Mouse (Mus musculus): Measurements from ENCODE around the gene AY074887. TPM values are rescaled to one million over a fixed set of nuclear protein-coding genes. Genes with fewer than 3 reads are reported as not detected.
"Not testable (repeated sequence)": the region's sequence is repeated elsewhere in the genome, so short reads cannot be mapped to it uniquely, and the experiment has no call there.

The AY074887 gene
- polyA plus RNA-seq (2017; shearing (Covaris generic)): under 1 TPM in 2 of 3 experiments, not detected in 1; 0.50 to 0.81 TPM

GRCm38 (mm10) chr9:54950575-54951321 lies at the start of gene AY074887, which contains the start of gene Psma4:
TSS of gene AY074887 (minus strand) at chr9:54950998.
TSS of gene Psma4 (plus strand) at chr9:54950790.
- peak; percentile 99 for ATAC-seq

GRCm38 (mm10) chr9:54995645-54996044 lies 44.8 kb upstream of the AY074887 start:
- no peak for ATAC-seq

- ATAC-seq: no peak
Observed at GRCm38 (mm10) chr9:54994381-54994780, 43.6 kb upstream of the AY074887 start.

- no peak for ATAC-seq
Observed at GRCm38 (mm10) chr9:54990362-54990761, 39.6 kb upstream of the AY074887 start.

GRCm38 (mm10) chr9:54982401-54982800 lies 31.6 kb upstream of the AY074887 start:
- no peak for ATAC-seq

- ATAC-seq: no peak
Observed at GRCm38 (mm10) chr9:54981291-54982191, 30.7 kb upstream of the AY074887 start.

GRCm38 (mm10) chr9:54980674-54981073 lies 29.9 kb upstream of the AY074887 start, which contains the start of gene Chrna5:
TSS of gene Chrna5 (plus strand) at chr9:54980880.
- ATAC-seq: no peak

- no peak for ATAC-seq
Observed at GRCm38 (mm10) chr9:54969972-54970637, 19.3 kb upstream of the AY074887 start.

- no peak for ATAC-seq
Observed at GRCm38 (mm10) chr9:54963669-54964068, 12.9 kb upstream of the AY074887 start.

GRCm38 (mm10) chr9:54961059-54961458 lies 10.3 kb upstream of the AY074887 start:
- ATAC-seq: peak; percentile 81

GRCm38 (mm10) chr9:54950162-54950561 lies 636 bp downstream of the AY074887 start:
- not testable (repeated sequence) for ATAC-seq

- ATAC-seq: no peak
Observed at GRCm38 (mm10) chr9:54949465-54949864, 1.3 kb downstream of the AY074887 start.

GRCm38 (mm10) chr9:54946256-54946655 lies 4.5 kb downstream of the AY074887 start:
- ATAC-seq: no peak

- no peak for ATAC-seq
Observed at GRCm38 (mm10) chr9:54944467-54944866, 6.3 kb downstream of the AY074887 start.

GRCm38 (mm10) chr9:54942071-54942470 lies 8.7 kb downstream of the AY074887 start:
- no peak for ATAC-seq

GRCm38 (mm10) chr9:54932379-54932778 lies 18.4 kb downstream of the AY074887 start:
- no peak for ATAC-seq

GRCm38 (mm10) chr9:54931765-54932164 lies 19.0 kb downstream of the AY074887 start:
- no peak for ATAC-seq

- ATAC-seq: no peak
Observed at GRCm38 (mm10) chr9:54930741-54931140, 20.1 kb downstream of the AY074887 start.

GRCm38 (mm10) chr9:54919946-54920345 lies 30.9 kb downstream of the AY074887 start:
- no peak for ATAC-seq

GRCm38 (mm10) chr9:54918781-54919180 lies 32.0 kb downstream of the AY074887 start:
- no peak for ATAC-seq

- no peak for ATAC-seq
Observed at GRCm38 (mm10) chr9:54918191-54918590, 32.6 kb downstream of the AY074887 start.

- peak; percentile 91 for ATAC-seq
Observed at GRCm38 (mm10) chr9:54917010-54917677, 33.7 kb downstream of the AY074887 start, which contains the start of gene Hykk. TSS of gene Hykk (plus strand) at chr9:54917283.

Measured in inflammation-experienced regulatory T-cells, adult 6 months (primary cell).